Mouse (Mus musculus) small intestine, adult 2 months (tissue): Measurements from ENCODE around the gene Selenop. TPM values are rescaled to one million over a fixed set of nuclear protein-coding genes. Genes with fewer than 3 reads are reported as not detected.
A peak's percentile ranks its signal among the peaks of the same experiment; 100 is the strongest.

Experiments
- H3K27ac ChIP-seq: fragments of 200-500 bp; 2 replicates; pipeline ENCODE4 v1.5.1; 2012; ENCODE audit warnings: low read depth, low read length, control low read depth, inconsistent platforms; ENCODE audit not compliant: insufficient read depth
- H3K27me3 ChIP-seq: fragments of 200-500 bp; 2 replicates; pipeline ENCODE4 v1.6.1; 2012; ENCODE audit warnings: mild to moderate bottlenecking, moderate library complexity, low read length, inconsistent platforms; ENCODE audit not compliant: control insufficient read depth, insufficient read depth
- H3K36me3 ChIP-seq: fragments of 200-500 bp; 2 replicates; pipeline ENCODE4 v1.6.1; 2012; ENCODE audit warnings: mild to moderate bottlenecking, low read length, control low read depth, inconsistent platforms; ENCODE audit not compliant: control insufficient read depth, insufficient read depth
- H3K4me1 ChIP-seq: fragments of 200-500 bp; 2 replicates; pipeline ENCODE4 v1.6.1; 2012; ENCODE audit warnings: low read length, inconsistent platforms, mixed read lengths; ENCODE audit not compliant: control insufficient read depth, insufficient read depth, insufficient read length
- H3K4me3 ChIP-seq: fragments of 200-500 bp; 2 replicates; pipeline ENCODE4 v1.5.1; 2012; ENCODE audit warnings: low read depth, mild to moderate bottlenecking, control low read depth, inconsistent platforms, low read length, moderate library complexity
- CTCF ChIP-seq: fragments of 200-500 bp; IDR thresholded peaks from 2 replicates; pipeline ENCODE4 v1.5.1; 2012; ENCODE audit warnings: low read depth, mild to moderate bottlenecking, control low read depth, inconsistent platforms, low read length, moderate library complexity, mixed read lengths; ENCODE audit not compliant: insufficient replicate concordance, insufficient read length; ENCODE audit errors: extremely low read depth
- POLR2A ChIP-seq: fragments of 200-500 bp; IDR thresholded peaks from 2 replicates; pipeline ENCODE4 v1.6.1; 2012; ENCODE audit warnings: low read depth, mild to moderate bottlenecking, control low read depth, inconsistent platforms, low read length, moderate library complexity
- WGBS: fragments of 180-500 bp; shearing (Covaris S2); methylation state at CpG from one replicate; pipeline ENCODE4 v1.1.7; 2018; 5-methylcytosine and 5-hydroxymethylcytosine counted together
- polyA plus RNA-seq: library from polyadenylated mRNA; depleted of rRNA; stranded (reverse); fragments of >200 nt; gene quantifications from 2 replicates; pipeline ENCODE4 v1.2.3, GENCODE M21; 2012

Selenop gene
- polyA plus RNA-seq, 1 experiment: 1,598 TPM

GRCm38 (mm10) chr15:3269996-3270645 is 1.8 kb downstream of the Selenop start:
- peaks cover 13% of the 10 kb centered on the region; the same call in 1 of the 2 replicates for H3K4me1 ChIP-seq
- TF ChIP-seq POLR2A (no peak), CTCF (no peak)
- H3K36me3 ChIP-seq: peaks cover 14% of the 10 kb centered on the region
- no peak overlapping the region for H3K4me3 ChIP-seq
- no peaks in the 10 kb centered on the region for H3K27me3 ChIP-seq
- H3K27ac ChIP-seq: peak overlapping the region; percentile 96
- 9% methylated on average over 6 of the region's 6 CpGs for WGBS

- H3K27me3 ChIP-seq: no peaks in the 10 kb centered on the region
- under 1% methylated on average over 12 of the region's 12 CpGs for WGBS
- peak overlapping the region; percentile 56 for H3K4me3 ChIP-seq
- H3K27ac ChIP-seq: peak overlapping the region; percentile 96
- peaks cover 18% of the 10 kb centered on the region for H3K36me3 ChIP-seq
- H3K4me1 ChIP-seq: peaks cover 13% of the 10 kb centered on the region; the same call in 1 of the 2 replicates
- TF ChIP-seq CTCF (no peak), POLR2A (peak; percentile 95)
Observed at GRCm38 (mm10) chr15:3270646-3271077, 2.3 kb downstream of the Selenop start.

GRCm38 (mm10) chr15:3271216-3271615 is 2.9 kb downstream of the Selenop start:
- peaks cover 20% of the 10 kb centered on the region for H3K36me3 ChIP-seq
- H3K4me3 ChIP-seq: peak overlapping the region; percentile 75
- H3K27me3 ChIP-seq: no peaks in the 10 kb centered on the region
- TF ChIP-seq CTCF: peak; percentile 3; the same call in 1 of the 2 replicates
- no peak for TF ChIP-seq POLR2A
- 4% methylated on average over 6 of the region's 6 CpGs for WGBS
- H3K4me1 ChIP-seq: peaks cover 10% of the 10 kb centered on the region; the same call in 1 of the 2 replicates
- peak overlapping the region; percentile 91 for H3K27ac ChIP-seq

- Histone ChIP-seq H3K27me3 (no peaks in the 10 kb centered on the region), H3K27ac (peak overlapping the region; percentile 17; the same call in 1 of the 2 replicates), H3K4me1 (peaks cover 10% of the 10 kb centered on the region; the same call in 1 of the 2 replicates), H3K4me3 (peak overlapping the region; percentile 44), H3K36me3 (peaks cover 29% of the 10 kb centered on the region)
- TF ChIP-seq CTCF (no peak), POLR2A (no peak)
- 61% methylated on average over 1 of the region's 1 CpGs for WGBS
Observed at GRCm38 (mm10) chr15:3273191-3273590, 4.8 kb downstream of the Selenop start.

GRCm38 (mm10) chr15:3277391-3277790 is 9.0 kb downstream of the Selenop start:
- 90% methylated on average over 2 of the region's 2 CpGs for whole genome bisulfite sequencing
- H3K4me1 ChIP-seq: no peaks in the 10 kb centered on the region; the same call in 1 of the 2 replicates
- no peaks in the 10 kb centered on the region for H3K27me3 ChIP-seq
- no peak for TF ChIP-seq POLR2A
- peak; percentile 44; the same call in 1 of the 2 replicates for TF ChIP-seq CTCF
- H3K4me3 ChIP-seq: no peak overlapping the region
- peaks cover 47% of the 10 kb centered on the region for H3K36me3 ChIP-seq
- H3K27ac ChIP-seq: no peak overlapping the region

- peaks cover 40% of the 10 kb centered on the region for H3K36me3 ChIP-seq
- no peak overlapping the region for H3K4me3 ChIP-seq
- H3K4me1 ChIP-seq: no peaks in the 10 kb centered on the region
- no peaks in the 10 kb centered on the region for H3K27me3 ChIP-seq
- 87% methylated on average over 7 of the region's 7 CpGs for WGBS
- TF ChIP-seq POLR2A (no peak), CTCF (no peak)
- H3K27ac ChIP-seq: no peak overlapping the region
Observed at GRCm38 (mm10) chr15:3279242-3279641, 10.9 kb downstream of the Selenop start.

- H3K4me3 ChIP-seq: no peak overlapping the region
- H3K27ac ChIP-seq: no peak overlapping the region
- no peaks in the 10 kb centered on the region for H3K4me1 ChIP-seq
- TF ChIP-seq POLR2A (no peak), CTCF (no peak)
- H3K36me3 ChIP-seq: peaks cover 28% of the 10 kb centered on the region
- no peaks in the 10 kb centered on the region for H3K27me3 ChIP-seq
Observed at GRCm38 (mm10) chr15:3281216-3281615, 12.9 kb downstream of the Selenop start.
